Mouse (Mus musculus): ENCODE measurements around the gene P2rx1.

Gene P2rx1

GRCm38 (mm10) chr11:72987807-72988206 lies 11.1 kb upstream of the P2rx1 start:
- DNase-seq (ENCODE audit: low read depth, low spot score), result no peak

- no peak for DNase-seq (ENCODE audit: low read depth, low spot score)
These were observed 9.9 kb upstream of the P2rx1 start for GRCm38 (mm10) chr11:72989044-72989443.

- no peak for DNase-seq (ENCODE audit: low read depth, low spot score)
These were observed 8.2 kb upstream of the P2rx1 start for GRCm38 (mm10) chr11:72990688-72991087.

GRCm38 (mm10) chr11:72991961-72992360 lies 6.9 kb upstream of the P2rx1 start:
- no peak for DNase-seq (ENCODE audit: low read depth, low spot score)

- DNase-seq (ENCODE audit: low read depth, low spot score), result no peak
These were observed 2.6 kb upstream of the P2rx1 start for GRCm38 (mm10) chr11:72996346-72996745.

GRCm38 (mm10) chr11:72996781-72997180 lies 2.1 kb upstream of the P2rx1 start:
- no peak for DNase-seq (ENCODE audit: low read depth, low spot score)

GRCm38 (mm10) chr11:72997529-72998326 lies 1.2 kb upstream of the P2rx1 start:
- peak; percentile 36 for DNase-seq (ENCODE audit: low read depth, low spot score)

GRCm38 (mm10) chr11:73001029-73001428 lies 2.1 kb downstream of the P2rx1 start:
- peak; percentile 74 for DNase-seq (ENCODE audit: low read depth, low spot score)

GRCm38 (mm10) chr11:73006377-73006776 lies 7.5 kb downstream of the P2rx1 start:
- peak; percentile 83 for DNase-seq (ENCODE audit: low read depth, low spot score)

GRCm38 (mm10) chr11:73007113-73007512 lies 8.2 kb downstream of the P2rx1 start:
- no peak for DNase-seq (ENCODE audit: low read depth, low spot score)

- DNase-seq (ENCODE audit: low read depth, low spot score), result peak; percentile 59
These were observed 9.0 kb downstream of the P2rx1 start for GRCm38 (mm10) chr11:73007698-73008481.

GRCm38 (mm10) chr11:73008826-73009225 lies 9.9 kb downstream of the P2rx1 start:
- no peak for DNase-seq (ENCODE audit: low read depth, low spot score)

- DNase-seq (ENCODE audit: low read depth, low spot score), result no peak
These were observed 10.8 kb downstream of the P2rx1 start for GRCm38 (mm10) chr11:73009531-73010274.

- DNase-seq (ENCODE audit: low read depth, low spot score), result no peak
These were observed 15.1 kb downstream of the P2rx1 start for GRCm38 (mm10) chr11:73013981-73014380.

GRCm38 (mm10) chr11:73014831-73015344 lies 16.0 kb downstream of the P2rx1 start:
- no peak for DNase-seq (ENCODE audit: low read depth, low spot score)

- DNase-seq (ENCODE audit: low read depth, low spot score), result no peak
These were observed 16.6 kb downstream of the P2rx1 start for GRCm38 (mm10) chr11:73015391-73016102.

GRCm38 (mm10) chr11:73016103-73016420 lies 17.2 kb downstream of the P2rx1 start:
- no peak for DNase-seq (ENCODE audit: low read depth, low spot score)

- peak; percentile 94 for DNase-seq (ENCODE audit: low read depth, low spot score)
These were observed 19.7 kb downstream of the P2rx1 start, which contains the start of gene Camkk1 for GRCm38 (mm10) chr11:73018471-73019146. Camkk1 (plus strand) TSS chr11:73019008.

- peak; percentile 65 for DNase-seq (ENCODE audit: low read depth, low spot score)
These were observed 20.4 kb downstream of the P2rx1 start for GRCm38 (mm10) chr11:73019147-73019795.
